Mouse (Mus musculus) liver, adult 2 months (tissue): ENCODE measurements around the gene Anxa5.

Experiments
- CTCF ChIP-seq: fragments of 200-500 bp; IDR thresholded peaks from 2 replicates; pipeline ENCODE4 v1.5.1; 2011; ENCODE audit warnings: low read depth, low read length, control low read depth
- POLR2A ChIP-seq: fragments of 200-500 bp; IDR thresholded peaks from 2 replicates; pipeline ENCODE4 v1.6.1; 2011; ENCODE audit warnings: low read length, control low read depth; ENCODE audit not compliant: insufficient read depth; ENCODE audit errors: extremely low read depth

DNA sequence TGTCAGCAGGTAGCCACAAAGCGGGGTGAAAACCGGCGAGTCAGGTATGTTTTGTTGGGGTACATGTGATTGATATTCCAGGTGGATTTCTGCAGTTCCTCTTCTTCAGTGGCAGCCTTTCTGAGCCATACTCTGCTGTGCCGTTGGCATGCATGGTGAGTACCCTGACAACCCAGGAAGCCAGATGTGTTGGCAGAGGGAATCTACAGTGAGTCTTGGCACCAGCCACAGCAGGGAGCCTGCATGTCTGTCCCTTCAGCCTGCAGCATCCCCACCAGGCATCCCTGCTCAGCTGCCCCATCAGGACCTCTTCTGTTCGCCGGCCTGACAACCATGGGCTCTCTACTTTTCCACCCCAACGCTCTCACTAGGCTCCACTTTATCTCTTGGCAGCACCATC, 25.9 kb upstream of the Anxa5 start:
- no peak for TF ChIP-seq CTCF
- TF ChIP-seq POLR2A: no peak
